Mouse (Mus musculus): Measurements from ENCODE around the gene Cdh5.
"Not testable (repeated sequence)": the region's sequence is repeated elsewhere in the genome, so short reads cannot be mapped to it uniquely, and the experiment has no call there.

Gene Cdh5

GRCm38 (mm10) chr8:104101415-104101814, at the start of gene Cdh5:
Cdh5 (plus strand) TSS chr8:104101625.
- no peak for DNase-seq

- DNase-seq, result no peak
These were observed 41.5 kb upstream of the Cdh5 start for GRCm38 (mm10) chr8:104059922-104060321.

DNA sequence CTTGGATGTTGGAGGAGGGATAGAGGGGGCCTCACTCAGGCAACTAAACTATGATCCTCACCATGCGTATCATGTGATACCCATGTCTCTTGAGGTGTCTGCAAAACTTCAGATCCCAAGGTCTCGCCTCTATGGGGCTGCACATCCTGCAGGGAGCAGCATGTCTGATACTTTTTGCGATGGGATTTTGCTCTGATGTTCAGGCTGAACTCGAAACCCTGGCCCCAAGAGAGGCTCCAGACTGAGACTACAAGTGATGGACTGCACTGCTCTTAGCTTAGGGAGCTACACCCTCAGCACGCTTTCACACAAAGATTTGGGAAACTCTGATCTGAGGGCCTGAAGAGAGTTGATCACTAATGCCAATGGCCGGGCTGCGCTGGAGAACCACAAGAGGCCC, 41.0 kb upstream of the Cdh5 start:
- DNase-seq, result no peak

DNA sequence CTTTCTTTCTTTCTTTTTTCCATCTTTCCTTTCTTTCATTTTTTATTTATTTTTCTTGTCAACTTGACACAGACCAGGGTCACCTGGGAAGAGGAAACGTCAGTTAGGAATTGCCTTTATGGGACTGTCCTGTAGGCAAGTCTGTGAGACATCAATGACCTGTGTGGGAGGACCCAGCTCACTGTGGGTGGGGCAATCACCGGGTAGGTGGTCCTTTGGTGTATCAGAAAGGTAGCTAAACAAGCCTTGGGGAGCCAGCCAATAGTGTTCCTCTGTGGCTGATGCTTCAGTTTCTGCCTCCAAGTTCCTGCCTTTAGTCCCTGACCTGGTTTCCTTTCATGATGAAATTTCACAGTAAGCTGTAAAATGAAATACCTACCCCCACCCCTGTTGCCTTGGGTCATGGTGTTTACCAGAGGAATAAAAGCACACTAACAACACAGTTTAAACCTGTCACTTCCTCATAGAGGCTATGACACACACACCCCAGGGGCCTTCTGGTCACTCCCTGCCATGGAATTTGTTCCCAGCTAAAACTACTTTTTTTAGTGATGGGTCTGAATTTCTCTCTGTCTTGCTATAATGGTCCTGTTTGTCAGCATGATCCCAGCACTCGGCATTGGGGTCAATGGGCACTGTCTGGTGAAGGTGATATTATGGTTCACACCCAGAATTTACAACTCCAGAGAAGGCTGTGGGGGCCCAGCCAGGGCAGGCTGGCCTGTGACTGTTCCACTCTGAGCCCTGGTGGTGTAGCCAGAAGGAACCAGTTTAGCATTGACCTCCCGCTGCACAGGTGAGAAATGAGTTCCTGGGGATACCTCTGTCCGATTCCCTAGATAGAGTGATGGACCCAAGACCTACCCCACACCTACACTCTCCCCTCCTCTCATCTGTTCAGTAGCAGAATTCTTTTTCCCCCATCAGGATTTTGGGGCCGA, 40.1 kb upstream of the Cdh5 start:
- no peak for DNase-seq

DNA sequence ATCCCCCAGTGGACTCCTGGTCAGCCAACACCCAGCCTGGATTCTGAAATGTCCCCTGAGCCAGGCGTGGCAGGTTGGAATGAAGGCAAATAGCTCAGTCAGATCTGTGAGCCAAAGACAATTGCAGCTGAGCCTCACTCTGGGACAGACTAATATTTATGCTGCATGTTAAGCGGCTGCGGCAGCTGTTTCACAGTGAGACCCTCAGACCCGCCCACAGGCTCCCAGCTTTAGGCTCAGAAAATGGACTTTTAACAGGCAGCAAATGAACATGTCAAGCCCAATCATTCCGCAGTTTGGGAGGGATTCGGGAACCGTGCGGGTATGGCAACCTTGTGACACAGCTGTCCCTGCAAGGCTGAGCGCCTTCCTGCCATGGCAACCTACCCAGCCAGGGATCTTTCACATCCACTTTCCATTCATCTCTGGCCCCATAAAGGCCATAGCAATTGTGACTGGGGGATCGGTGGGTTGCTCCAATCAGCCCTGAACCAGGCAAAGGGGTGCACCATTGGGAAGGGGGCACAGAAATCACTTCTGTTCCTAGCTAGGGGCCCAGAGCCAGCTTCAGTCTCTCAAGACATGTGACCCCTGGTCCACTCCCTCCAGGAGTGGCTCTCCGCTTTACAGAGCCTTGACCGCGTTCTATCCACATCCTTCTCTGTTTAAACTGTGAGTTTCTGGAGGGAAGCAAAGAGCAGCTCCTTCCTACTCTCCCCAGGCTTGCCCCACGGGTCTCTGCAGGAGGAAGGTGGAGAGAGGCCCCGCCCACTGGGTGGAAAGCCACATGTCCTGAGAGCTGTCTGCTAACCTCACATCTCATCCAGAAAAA, 39.2 kb upstream of the Cdh5 start:
- no peak for DNase-seq

DNA sequence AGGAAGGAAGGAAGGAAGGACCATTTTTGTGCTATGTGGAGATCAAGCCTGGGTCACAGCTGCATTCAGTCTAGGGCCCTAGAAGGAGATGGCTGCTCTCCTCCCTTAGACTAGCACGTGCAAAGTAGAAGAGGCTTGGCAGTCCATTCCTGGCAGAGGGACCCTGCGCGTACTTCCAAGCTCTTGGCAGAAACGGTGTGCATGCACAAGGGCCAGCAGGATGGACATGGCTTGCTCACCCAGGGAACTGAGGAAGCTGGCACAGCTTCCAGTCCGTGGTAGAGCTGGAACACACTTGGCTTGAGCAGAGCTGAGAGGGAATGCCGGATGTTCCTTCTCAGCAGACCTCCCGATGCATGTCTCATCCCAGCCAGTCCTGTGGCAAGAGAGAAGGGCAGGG, 36.2 kb upstream of the Cdh5 start:
- DNase-seq, result no peak

GRCm38 (mm10) chr8:104065906-104066518, 35.4 kb upstream of the Cdh5 start:
- no peak for DNase-seq

- DNase-seq, result no peak
These were observed 34.0 kb upstream of the Cdh5 start for GRCm38 (mm10) chr8:104067390-104067925.

GRCm38 (mm10) chr8:104068421-104069035, 32.9 kb upstream of the Cdh5 start:
- DNase-seq, result no peak

DNA sequence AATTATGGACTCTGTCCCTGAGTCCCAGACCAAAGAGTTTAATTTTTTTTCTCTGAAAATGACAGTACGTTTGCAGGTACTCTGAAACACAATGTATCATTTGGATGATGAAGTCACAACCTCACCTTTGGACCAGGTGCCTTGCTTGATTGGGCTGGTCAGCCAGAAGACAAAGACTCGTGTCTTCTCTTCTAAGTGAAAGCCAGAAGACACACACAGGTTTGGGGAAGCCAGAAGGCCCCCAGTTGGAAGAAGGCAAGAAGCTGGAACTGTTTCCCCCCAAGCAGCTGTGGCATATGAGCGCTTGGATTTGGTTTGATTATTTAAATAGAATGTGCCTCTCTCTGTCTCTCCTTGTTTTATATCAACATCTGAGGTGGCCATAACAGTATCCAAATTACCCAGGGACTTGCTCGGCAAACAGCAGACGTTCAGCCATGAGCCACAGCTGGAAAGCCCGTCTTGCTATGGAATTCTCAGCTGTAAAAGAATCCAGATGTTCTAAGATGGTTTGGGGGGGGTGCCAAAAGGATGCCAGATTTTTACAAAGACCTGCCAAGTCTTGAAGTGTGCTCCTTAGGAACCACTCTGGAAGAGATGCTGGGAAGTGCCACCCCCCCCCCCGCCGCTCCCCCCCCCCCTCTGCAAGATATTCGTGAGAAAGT, 31.1 kb upstream of the Cdh5 start:
- not testable (repeated sequence) for DNase-seq

GRCm38 (mm10) chr8:104070949-104071348, 30.5 kb upstream of the Cdh5 start:
- no peak for DNase-seq

- no peak for DNase-seq
These were observed 26.3 kb upstream of the Cdh5 start for GRCm38 (mm10) chr8:104075079-104075478.

GRCm38 (mm10) chr8:104076541-104077412, 24.6 kb upstream of the Cdh5 start:
- no peak for DNase-seq

DNA sequence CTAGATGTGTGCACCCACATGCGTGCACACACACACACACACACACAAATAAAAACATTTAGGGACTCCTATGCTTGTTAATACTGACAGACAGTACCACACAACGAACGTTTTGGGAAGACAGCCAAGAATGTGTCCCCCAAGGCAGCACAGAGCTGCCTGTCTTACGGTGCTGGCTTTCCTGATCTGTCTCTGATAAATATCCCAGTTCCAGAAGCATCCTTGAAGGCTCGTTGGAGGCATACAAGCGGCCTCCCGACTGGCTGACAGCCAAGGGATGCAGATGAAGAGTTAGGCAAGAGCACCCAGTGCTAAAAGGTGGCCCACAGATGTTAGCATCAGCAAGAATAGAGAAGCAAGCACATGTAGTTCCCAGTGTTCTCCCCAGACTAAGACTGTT, 23.3 kb upstream of the Cdh5 start:
- DNase-seq, result no peak

DNA sequence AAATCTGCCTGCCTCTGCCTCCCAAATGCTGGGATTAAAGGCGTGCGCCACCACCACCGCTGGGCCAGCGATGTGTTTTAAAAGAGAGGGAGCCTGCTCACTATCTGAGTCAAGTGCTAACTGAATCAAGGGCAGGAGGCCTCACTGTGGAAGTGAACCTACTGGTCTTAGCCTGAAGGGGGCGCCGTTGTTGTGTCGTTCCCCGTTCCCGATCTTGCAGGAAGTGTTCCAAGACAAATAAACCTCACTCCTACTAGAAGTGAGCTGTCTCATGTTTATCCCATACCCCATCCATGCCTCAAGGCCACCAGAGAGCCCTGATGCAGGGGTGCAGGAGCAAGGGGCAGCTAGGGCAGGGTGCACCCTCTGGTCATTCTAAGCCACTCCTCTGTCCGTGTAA, 16.1 kb upstream of the Cdh5 start:
- DNase-seq, result no peak

DNA sequence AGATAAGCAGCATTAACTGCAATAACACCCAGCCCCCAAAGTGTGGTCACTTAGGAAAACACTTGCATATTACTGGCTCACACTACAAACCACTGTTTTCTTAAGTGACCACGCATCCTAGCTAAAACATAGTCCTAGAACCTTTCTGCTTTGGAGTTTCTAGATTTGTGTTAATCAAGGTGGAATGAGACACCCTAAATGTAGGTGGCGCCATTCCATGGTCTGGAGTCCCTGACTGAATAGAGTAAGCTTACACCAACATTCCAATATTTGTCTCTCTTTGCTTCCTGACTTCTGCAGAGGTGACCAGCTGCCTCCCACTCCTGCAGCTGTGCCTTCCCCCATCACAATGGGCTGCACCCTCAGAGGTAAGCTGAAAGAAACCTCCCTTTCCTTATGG, 14.8 kb upstream of the Cdh5 start:
- no peak for DNase-seq

- no peak for DNase-seq
These were observed 14.3 kb upstream of the Cdh5 start for GRCm38 (mm10) chr8:104087091-104087490.

DNA sequence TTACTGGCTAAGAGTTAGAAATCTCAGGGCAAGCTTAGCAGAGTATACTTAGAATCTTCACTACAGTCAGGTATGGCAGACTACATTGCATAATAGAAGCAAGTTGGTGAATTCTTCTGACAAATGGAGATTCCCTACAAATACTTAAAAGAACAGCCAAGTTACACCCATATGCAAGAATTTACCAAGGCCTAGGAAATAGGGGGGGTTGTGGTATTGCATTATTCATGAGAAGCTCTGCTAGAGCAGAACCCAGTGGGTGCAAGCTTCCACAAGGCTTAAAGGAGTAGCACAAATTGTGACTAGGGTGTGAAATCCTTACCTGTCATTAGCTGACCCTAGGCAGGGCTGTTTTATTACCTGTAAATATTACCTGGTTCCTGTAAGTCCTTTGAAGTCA, 13.5 kb upstream of the Cdh5 start:
- not testable (repeated sequence) for DNase-seq

DNA sequence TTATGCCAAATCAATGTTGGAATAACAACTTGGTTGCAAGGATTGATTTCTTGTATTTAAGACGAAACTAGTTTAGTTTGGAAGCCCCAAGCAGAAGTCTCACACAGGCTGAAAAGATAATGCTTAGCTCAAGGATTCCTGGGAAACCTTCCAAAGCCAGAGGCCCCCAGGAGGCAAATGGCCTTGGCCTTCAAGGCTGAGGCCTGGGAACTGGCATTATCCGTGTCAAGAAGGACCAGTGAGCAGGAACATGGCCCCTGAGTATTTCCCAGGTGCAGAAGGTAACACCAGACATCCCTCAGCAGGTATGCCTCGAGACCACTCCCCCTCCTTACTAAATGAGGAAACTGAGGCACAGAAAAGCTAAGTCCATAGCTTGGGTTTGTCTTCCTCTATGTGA, 12.5 kb upstream of the Cdh5 start:
- no peak for DNase-seq

- DNase-seq, result not testable (repeated sequence)
These were observed 10.2 kb upstream of the Cdh5 start for GRCm38 (mm10) chr8:104090993-104091900.
